Mouse (Mus musculus) kidney, postnatal 25 days (tissue): ENCODE results near the gene Tenm4.

Experiments
- DNase-seq, 2 experiments: peaks; one replicate each; pipeline ENCODE4 v3.0.0; 2021; ENCODE audit warnings: mixed read lengths in 2 of 2

Tenm4 gene

GRCm38 (mm10) chr7:96259630-96260029 lies 88.6 kb downstream of the Tenm4 start:
- no peak for DNase-seq

- no peak for DNase-seq
Observed at GRCm38 (mm10) chr7:96262182-96262581, 91.1 kb downstream of the Tenm4 start.

- DNase-seq, result no peak
Observed at GRCm38 (mm10) chr7:96265941-96266340, 94.9 kb downstream of the Tenm4 start.

- no peak for DNase-seq
Observed at GRCm38 (mm10) chr7:96267266-96267665, 96.2 kb downstream of the Tenm4 start.

- no peak for DNase-seq
Observed at GRCm38 (mm10) chr7:96270684-96271083, 99.6 kb downstream of the Tenm4 start.

- DNase-seq, result no peak
Observed at GRCm38 (mm10) chr7:96272068-96272467, 101.0 kb downstream of the Tenm4 start.

GRCm38 (mm10) chr7:96274486-96274885 lies 103.4 kb downstream of the Tenm4 start:
- DNase-seq, result no peak

GRCm38 (mm10) chr7:96277550-96277949 lies 106.5 kb downstream of the Tenm4 start:
- no peak for DNase-seq

- no peak for DNase-seq
Observed at GRCm38 (mm10) chr7:96278378-96278777, 107.3 kb downstream of the Tenm4 start.

GRCm38 (mm10) chr7:96280795-96281194 lies 109.7 kb downstream of the Tenm4 start:
- no peak for DNase-seq

GRCm38 (mm10) chr7:96290576-96290975 lies 119.5 kb downstream of the Tenm4 start:
- DNase-seq, result no peak

GRCm38 (mm10) chr7:96295959-96296358 lies 124.9 kb downstream of the Tenm4 start:
- DNase-seq, result no peak

- no peak for DNase-seq
Observed at GRCm38 (mm10) chr7:96300826-96301397, 129.9 kb downstream of the Tenm4 start.

GRCm38 (mm10) chr7:96301813-96302212 lies 130.8 kb downstream of the Tenm4 start:
- no peak for DNase-seq

- DNase-seq, result no peak
Observed at GRCm38 (mm10) chr7:96303963-96304362, 132.9 kb downstream of the Tenm4 start.

GRCm38 (mm10) chr7:96305382-96305935 lies 134.4 kb downstream of the Tenm4 start:
- DNase-seq, result no peak

- DNase-seq, result no peak
Observed at GRCm38 (mm10) chr7:96308106-96308505, 137.1 kb downstream of the Tenm4 start.

GRCm38 (mm10) chr7:96329343-96329742 lies 158.3 kb downstream of the Tenm4 start:
- no peak for DNase-seq

GRCm38 (mm10) chr7:96331186-96331585 lies 160.1 kb downstream of the Tenm4 start:
- peak; percentile 42 to 54 for DNase-seq

GRCm38 (mm10) chr7:96334361-96334760 lies 163.3 kb downstream of the Tenm4 start:
- peak; percentile 41 to 47 for DNase-seq

- no peak for DNase-seq
Observed at GRCm38 (mm10) chr7:96336376-96336775, 165.3 kb downstream of the Tenm4 start.

- no peak for DNase-seq
Observed at GRCm38 (mm10) chr7:96340826-96341225, 169.8 kb downstream of the Tenm4 start.

- no peak for DNase-seq
Observed at GRCm38 (mm10) chr7:96341479-96341878, 170.4 kb downstream of the Tenm4 start.

- DNase-seq, result no peak
Observed at GRCm38 (mm10) chr7:96342996-96343395, 171.9 kb downstream of the Tenm4 start.

GRCm38 (mm10) chr7:96343667-96344066 lies 172.6 kb downstream of the Tenm4 start:
- DNase-seq, result no peak
